Mouse (Mus musculus): ENCODE results near the gene Kcnn3. TPM values are rescaled to one million over a fixed set of nuclear protein-coding genes. Genes with fewer than 3 reads are reported as not detected.

Kcnn3 gene
- polyA plus RNA-seq, 1 experiment from 2014 or later: 4.4 TPM

DNA sequence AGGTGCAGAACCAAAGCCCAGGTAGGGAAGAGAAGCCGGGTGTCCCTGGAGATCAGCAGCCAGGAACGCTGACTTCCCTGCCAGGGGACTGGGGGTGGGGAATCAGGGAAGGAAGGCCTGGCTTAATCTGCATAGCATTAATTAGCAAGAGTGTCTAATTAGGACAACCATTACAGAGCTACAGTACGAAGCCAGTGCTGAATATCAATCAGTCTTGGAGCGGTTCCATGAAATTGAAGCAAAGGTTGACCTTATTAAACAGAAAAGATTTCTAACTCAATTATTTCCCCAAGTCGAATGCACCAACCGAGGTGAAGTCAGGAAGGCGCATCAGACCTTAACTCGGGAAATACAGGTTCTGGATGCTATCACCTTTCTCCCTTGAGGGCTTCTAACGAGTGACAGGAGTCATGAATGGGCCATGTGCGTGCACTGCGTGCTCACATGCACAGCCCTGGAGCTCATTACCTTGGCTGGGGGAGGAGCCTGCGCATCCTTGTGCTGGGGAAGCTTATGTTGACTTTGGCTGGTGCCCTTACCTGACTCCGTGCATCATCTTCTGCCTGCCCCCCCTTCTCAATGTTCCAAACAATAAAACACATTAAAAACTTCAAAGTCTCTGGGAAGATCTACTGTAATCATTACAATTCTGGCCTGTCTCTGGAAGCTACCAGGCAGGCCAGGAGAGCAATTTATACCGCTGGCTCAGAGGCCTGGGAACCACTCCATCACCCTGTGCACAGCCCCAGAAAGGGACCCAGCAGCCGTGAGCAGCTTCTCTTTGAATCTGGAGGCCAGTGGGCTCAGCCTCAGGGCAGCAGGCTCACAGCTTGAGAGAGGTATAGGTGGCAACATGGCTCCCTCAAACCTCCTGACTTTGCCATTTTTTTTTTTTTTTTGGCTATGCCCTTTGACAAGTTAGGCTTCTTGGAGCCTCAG is 39.3 kb downstream of the Kcnn3 start:
- Histone ChIP-seq H3K27me3 (ENCODE audit: control insufficient read depth, insufficient read depth, low read length) (no peaks in the 10 kb centered on the region), H3K9me3 (ENCODE audit: control insufficient read depth, low read depth, low read length) (no peaks in the 10 kb centered on the region), H3K36me3 (ENCODE audit: control insufficient read depth, insufficient read depth, low read length) (no peaks in the 10 kb centered on the region), H3K4me1 (ENCODE audit: control insufficient read depth, insufficient read depth, low read length) (no peaks in the 10 kb centered on the region), H3K4me2 (replicated peaks; ENCODE audit: low read depth, low read length) (no peak overlapping the region), H3K27ac (ENCODE audit: low read length) (no peak overlapping the region), H3K4me3 (ENCODE audit: low read depth, low read length) (no peak overlapping the region), H3K9ac (replicated peaks; ENCODE audit: low read depth, low read length) (no peak overlapping the region)
- 63% methylated on average over 15 of the region's 15 CpGs for WGBS
- ATAC-seq (ENCODE audit: insufficient number of reproducible peaks, insufficient read depth, low FRiP score, low read depth): no peak

GRCm38 (mm10) chr3:89561386-89561785 is 41.4 kb downstream of the Kcnn3 start:
- no peak overlapping the region for H3K27ac ChIP-seq (ENCODE audit: low read length)
- no peak overlapping the region for H3K4me3 ChIP-seq (ENCODE audit: low read depth, low read length)
- 83% methylated on average over 6 of the region's 6 CpGs for WGBS
- no peaks in the 10 kb centered on the region for H3K9me3 ChIP-seq (ENCODE audit: control insufficient read depth, low read depth, low read length)
- H3K4me1 ChIP-seq (ENCODE audit: control insufficient read depth, insufficient read depth, low read length): 0 out of 2 replicates have a peak, but pooled peaks cover 6% of the 10 kb centered on the region
- no peak for ATAC-seq (ENCODE audit: insufficient number of reproducible peaks, insufficient read depth, low FRiP score, low read depth)
- H3K4me2 ChIP-seq (replicated peaks; ENCODE audit: low read depth, low read length): no peak overlapping the region
- H3K27me3 ChIP-seq (ENCODE audit: control insufficient read depth, insufficient read depth, low read length): no peaks in the 10 kb centered on the region
- no peaks in the 10 kb centered on the region for H3K36me3 ChIP-seq (ENCODE audit: control insufficient read depth, insufficient read depth, low read length)
- H3K9ac ChIP-seq (replicated peaks; ENCODE audit: low read depth, low read length): no peak overlapping the region

- ATAC-seq (ENCODE audit: insufficient number of reproducible peaks, insufficient read depth, low FRiP score, low read depth): peak; percentile 62; the same call in 1 of the 2 replicates
- Histone ChIP-seq H3K9me3 (ENCODE audit: control insufficient read depth, low read depth, low read length) (no peaks in the 10 kb centered on the region), H3K4me1 (ENCODE audit: control insufficient read depth, insufficient read depth, low read length) (0 out of 2 replicates have a peak, but pooled peaks cover 6% of the 10 kb centered on the region), H3K9ac (replicated peaks; ENCODE audit: low read depth, low read length) (no peak overlapping the region), H3K27me3 (ENCODE audit: control insufficient read depth, insufficient read depth, low read length) (no peaks in the 10 kb centered on the region), H3K36me3 (ENCODE audit: control insufficient read depth, insufficient read depth, low read length) (no peaks in the 10 kb centered on the region), H3K4me3 (ENCODE audit: low read depth, low read length) (no peak overlapping the region), H3K4me2 (replicated peaks; ENCODE audit: low read depth, low read length) (no peak overlapping the region), H3K27ac (ENCODE audit: low read length) (no peak overlapping the region)
- WGBS: 45% methylated on average over 5 of the region's 5 CpGs
These were observed 45.4 kb downstream of the Kcnn3 start for GRCm38 (mm10) chr3:89565371-89565770.

DNA sequence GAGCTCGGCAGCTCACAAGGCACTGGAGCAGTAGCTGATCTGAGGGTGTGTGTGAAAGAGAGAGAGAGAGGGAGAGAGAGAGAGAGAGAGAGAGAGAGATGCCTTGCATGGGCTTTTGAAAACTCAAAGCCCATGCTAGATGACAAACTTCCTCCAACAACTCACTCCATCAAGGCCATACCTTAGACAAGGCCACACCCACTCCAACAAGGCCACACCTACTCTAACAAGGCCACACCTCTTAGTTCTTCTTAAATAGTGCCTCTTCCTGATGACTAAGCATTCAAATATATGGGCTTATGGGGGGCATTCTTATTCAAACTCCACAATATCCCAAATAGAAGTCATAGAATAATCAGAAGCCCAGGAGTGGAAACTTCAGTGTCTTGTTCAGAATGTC is 49.1 kb downstream of the Kcnn3 start:
- WGBS: 73% methylated on average over 1 of the region's 1 CpGs
- H3K4me1 ChIP-seq (ENCODE audit: control insufficient read depth, insufficient read depth, low read length): 0 out of 2 replicates have a peak, but pooled peaks cover 6% of the 10 kb centered on the region
- no peaks in the 10 kb centered on the region for H3K27me3 ChIP-seq (ENCODE audit: control insufficient read depth, insufficient read depth, low read length)
- H3K4me3 ChIP-seq (ENCODE audit: low read depth, low read length): no peak overlapping the region
- ATAC-seq (ENCODE audit: insufficient number of reproducible peaks, insufficient read depth, low FRiP score, low read depth): no peak
- no peak overlapping the region for H3K27ac ChIP-seq (ENCODE audit: low read length)
- H3K9me3 ChIP-seq (ENCODE audit: control insufficient read depth, low read depth, low read length): no peaks in the 10 kb centered on the region
- H3K4me2 ChIP-seq (replicated peaks; ENCODE audit: low read depth, low read length): no peak overlapping the region
- no peaks in the 10 kb centered on the region for H3K36me3 ChIP-seq (ENCODE audit: control insufficient read depth, insufficient read depth, low read length)
- H3K9ac ChIP-seq (replicated peaks; ENCODE audit: low read depth, low read length): no peak overlapping the region

DNA sequence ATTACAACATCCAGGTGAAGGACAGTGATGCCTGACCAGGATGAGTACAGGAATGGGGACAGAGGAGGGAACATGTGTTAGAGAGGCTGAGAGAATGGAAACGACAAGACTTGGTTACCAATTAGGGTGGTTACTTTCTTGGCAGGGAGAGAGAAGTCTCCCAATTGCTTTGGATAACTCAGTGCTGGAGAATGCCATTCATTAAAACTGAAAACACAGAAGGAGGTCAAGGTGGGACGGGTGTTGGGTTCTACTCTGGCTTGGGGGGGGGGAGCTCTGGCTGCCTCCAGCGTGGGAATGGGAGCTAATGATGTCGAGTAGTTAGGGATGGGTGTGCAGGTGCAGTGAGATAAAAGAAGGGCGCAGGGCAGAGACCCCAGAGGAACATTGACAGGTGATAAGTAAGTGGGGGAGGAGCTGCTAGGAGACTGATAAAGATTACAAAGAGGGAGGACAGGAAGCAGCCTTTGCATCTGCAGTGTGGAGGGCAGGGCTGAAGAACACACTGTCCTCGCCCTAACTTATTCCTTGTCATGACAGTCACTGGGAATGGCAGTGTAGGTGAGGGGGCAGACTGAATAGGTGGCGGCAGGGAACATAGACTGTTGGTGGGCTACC is 49.9 kb downstream of the Kcnn3 start:
- H3K9me3 ChIP-seq (ENCODE audit: control insufficient read depth, low read depth, low read length): no peaks in the 10 kb centered on the region
- 22% methylated on average over 7 of the region's 7 CpGs for WGBS
- no peak overlapping the region for H3K4me3 ChIP-seq (ENCODE audit: low read depth, low read length)
- no peak overlapping the region for H3K4me2 ChIP-seq (replicated peaks; ENCODE audit: low read depth, low read length)
- H3K9ac ChIP-seq (replicated peaks; ENCODE audit: low read depth, low read length): no peak overlapping the region
- no peaks in the 10 kb centered on the region for H3K27me3 ChIP-seq (ENCODE audit: control insufficient read depth, insufficient read depth, low read length)
- ATAC-seq (ENCODE audit: insufficient number of reproducible peaks, insufficient read depth, low FRiP score, low read depth): no peak
- no peak overlapping the region for H3K27ac ChIP-seq (ENCODE audit: low read length)
- H3K4me1 ChIP-seq (ENCODE audit: control insufficient read depth, insufficient read depth, low read length): 0 out of 2 replicates have a peak, but pooled peaks cover 6% of the 10 kb centered on the region
- H3K36me3 ChIP-seq (ENCODE audit: control insufficient read depth, insufficient read depth, low read length): no peaks in the 10 kb centered on the region

DNA sequence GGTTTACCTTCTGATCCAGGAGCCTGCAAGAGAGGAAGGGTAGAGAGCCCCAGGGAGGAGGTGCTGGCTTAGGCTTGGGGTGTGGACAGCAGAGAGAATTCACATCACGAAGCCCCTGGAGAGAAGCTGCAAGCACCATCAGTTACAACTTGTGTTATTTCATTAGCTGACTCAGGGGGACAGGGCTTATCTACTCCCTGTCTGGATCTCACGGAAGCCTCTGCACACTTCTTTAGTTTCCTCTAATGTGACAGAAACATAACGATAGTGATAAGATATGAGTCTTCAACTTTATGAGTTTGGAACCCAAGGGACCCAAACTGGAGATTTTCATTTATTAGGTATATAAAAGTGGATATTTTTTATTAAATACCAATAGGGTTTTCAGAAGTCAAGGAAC is 50.4 kb downstream of the Kcnn3 start:
- Histone ChIP-seq H3K27ac (ENCODE audit: low read length) (no peak overlapping the region), H3K27me3 (ENCODE audit: control insufficient read depth, insufficient read depth, low read length) (no peaks in the 10 kb centered on the region), H3K4me3 (ENCODE audit: low read depth, low read length) (no peak overlapping the region), H3K9ac (replicated peaks; ENCODE audit: low read depth, low read length) (no peak overlapping the region), H3K4me2 (replicated peaks; ENCODE audit: low read depth, low read length) (no peak overlapping the region), H3K4me1 (ENCODE audit: control insufficient read depth, insufficient read depth, low read length) (0 out of 2 replicates have a peak, but pooled peaks cover 3% of the 10 kb centered on the region), H3K36me3 (ENCODE audit: control insufficient read depth, insufficient read depth, low read length) (no peaks in the 10 kb centered on the region), H3K9me3 (ENCODE audit: control insufficient read depth, low read depth, low read length) (peaks cover 4% of the 10 kb centered on the region; the same call in 1 of the 2 replicates)
- ATAC-seq (ENCODE audit: insufficient number of reproducible peaks, insufficient read depth, low FRiP score, low read depth): no peak
- 36% methylated on average over 3 of the region's 3 CpGs for WGBS

GRCm38 (mm10) chr3:89574260-89574659 is 54.3 kb downstream of the Kcnn3 start:
- Histone ChIP-seq H3K27ac (ENCODE audit: low read length) (no peak overlapping the region), H3K36me3 (ENCODE audit: control insufficient read depth, insufficient read depth, low read length) (no peaks in the 10 kb centered on the region), H3K9ac (replicated peaks; ENCODE audit: low read depth, low read length) (no peak overlapping the region), H3K4me2 (replicated peaks; ENCODE audit: low read depth, low read length) (no peak overlapping the region), H3K9me3 (ENCODE audit: control insufficient read depth, low read depth, low read length) (peaks cover 4% of the 10 kb centered on the region; the same call in 1 of the 2 replicates), H3K4me3 (ENCODE audit: low read depth, low read length) (no peak overlapping the region), H3K27me3 (ENCODE audit: control insufficient read depth, insufficient read depth, low read length) (no peaks in the 10 kb centered on the region), H3K4me1 (ENCODE audit: control insufficient read depth, insufficient read depth, low read length) (no peaks in the 10 kb centered on the region)
- WGBS: 61% methylated on average over 2 of the region's 2 CpGs
- ATAC-seq (ENCODE audit: insufficient number of reproducible peaks, insufficient read depth, low FRiP score, low read depth): no peak

GRCm38 (mm10) chr3:89576381-89576780 is 56.4 kb downstream of the Kcnn3 start:
- H3K9me3 ChIP-seq (ENCODE audit: control insufficient read depth, low read depth, low read length): peaks cover 4% of the 10 kb centered on the region; the same call in 1 of the 2 replicates
- no peak overlapping the region for H3K27ac ChIP-seq (ENCODE audit: low read length)
- no peak overlapping the region for H3K4me2 ChIP-seq (replicated peaks; ENCODE audit: low read depth, low read length)
- no peak for ATAC-seq (ENCODE audit: insufficient number of reproducible peaks, insufficient read depth, low FRiP score, low read depth)
- no peak overlapping the region for H3K9ac ChIP-seq (replicated peaks; ENCODE audit: low read depth, low read length)
- H3K27me3 ChIP-seq (ENCODE audit: control insufficient read depth, insufficient read depth, low read length): no peaks in the 10 kb centered on the region
- H3K4me1 ChIP-seq (ENCODE audit: control insufficient read depth, insufficient read depth, low read length): no peaks in the 10 kb centered on the region
- WGBS: 73% methylated on average over 6 of the region's 6 CpGs
- H3K4me3 ChIP-seq (ENCODE audit: low read depth, low read length): no peak overlapping the region
- no peaks in the 10 kb centered on the region for H3K36me3 ChIP-seq (ENCODE audit: control insufficient read depth, insufficient read depth, low read length)

All from stomach, embryonic 14.5 days (tissue).